Mouse (Mus musculus): ENCODE data around the gene Grem1.

DNA sequence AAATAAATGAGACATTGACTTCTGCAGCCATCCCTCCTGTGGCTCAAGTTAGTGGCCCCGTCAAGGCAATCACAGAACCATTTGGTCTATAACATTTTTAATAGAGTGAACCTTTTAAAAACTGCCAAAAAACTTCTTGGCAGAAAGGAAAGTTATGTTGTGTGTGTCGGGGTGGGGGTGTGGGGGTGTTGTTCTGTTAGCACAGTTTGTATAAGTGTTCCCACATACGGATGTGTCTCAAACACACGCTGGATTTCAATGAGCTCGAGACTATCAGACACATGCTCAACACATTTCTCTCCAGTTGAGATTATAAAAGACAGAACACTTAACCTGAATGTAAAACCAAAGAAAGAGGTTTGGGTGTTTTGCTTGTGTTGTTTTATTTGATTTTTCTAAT is 22.7 kb upstream of the Grem1 start:
- TF ChIP-seq POLR2A (IDR thresholded peaks at IDR 0.05; ENCODE audit: low read depth, low read length) (no peak), CTCF (IDR thresholded peaks at IDR 0.05; ENCODE audit: extremely low read depth, insufficient read depth, insufficient read length, insufficient replicate concordance) (no peak)

All from spleen, adult 2 months (tissue).